Mouse (Mus musculus) forebrain, embryonic 16.5 days (tissue): ENCODE data around the gene Kcng3. TPM values are rescaled to one million over a fixed set of nuclear protein-coding genes. Genes with fewer than 3 reads are reported as not detected.
A peak's percentile ranks its signal among the peaks of the same experiment; 100 is the strongest.

Experiments
- ATAC-seq: fragments of 200-750 bp; cut with Nextera tagmentation; 2 replicates; pipeline ENCODE4 v1.8.0; 2017; ENCODE audit warnings: mild to moderate bottlenecking, moderate library complexity
- H3K27ac ChIP-seq: fragments of 300-500 bp; sonication (generic); 2 replicates; pipeline ENCODE4 v1.5.1; 2014; ENCODE audit warnings: low read length, control low read depth
- H3K27me3 ChIP-seq: fragments of 300-500 bp; sonication (generic); replicated peaks from 2 replicates; pipeline ENCODE4 v1.6.1; 2014; ENCODE audit warnings: low read length; ENCODE audit not compliant: control insufficient read depth, insufficient read depth
- H3K36me3 ChIP-seq: fragments of 300-500 bp; sonication (generic); 2 replicates; pipeline ENCODE4 v1.6.1; 2014; ENCODE audit not compliant: control insufficient read depth, insufficient read depth
- H3K4me1 ChIP-seq: fragments of 300-500 bp; sonication (generic); replicated peaks from 2 replicates; pipeline ENCODE4 v1.6.1; 2014; ENCODE audit warnings: low read length; ENCODE audit not compliant: control insufficient read depth, insufficient read depth
- H3K4me2 ChIP-seq: fragments of 300-500 bp; sonication (generic); 2 replicates; pipeline ENCODE4 v1.6.1; 2014; ENCODE audit warnings: mild to moderate bottlenecking, low read length, control low read depth
- H3K4me3 ChIP-seq: fragments of 300-500 bp; sonication (generic); replicated peaks from 2 replicates; pipeline ENCODE4 v1.5.1; 2014; ENCODE audit warnings: mild to moderate bottlenecking, low read length, control low read depth
- H3K9ac ChIP-seq: fragments of 300-500 bp; sonication (generic); replicated peaks from 2 replicates; pipeline ENCODE4 v1.6.1; 2014; ENCODE audit warnings: low read depth, low read length, control low read depth
- H3K9me3 ChIP-seq: fragments of 300-500 bp; sonication (generic); 2 replicates; pipeline ENCODE4 v1.6.1; 2016; ENCODE audit warnings: low read length; ENCODE audit not compliant: control insufficient read depth
- WGBS: fragments of 180-500 bp; shearing (Covaris S2); extraction: QIAGEN DNeasy Blood & Tissue Kit; methylation state at CpG from one replicate; pipeline ENCODE4 v1.1.7; 2014; 5-methylcytosine and 5-hydroxymethylcytosine counted together
- polyA plus RNA-seq: library from polyadenylated mRNA; unstranded; fragments of >200 nt; fragmentation: Nextera tagmentation; extraction: Ambion mirVana; gene quantifications from 2 replicates; pipeline ENCODE4 v1.2.1, GENCODE M21; 2015

Gene Kcng3
- polyA plus RNA-seq, result 0.07 and 0.14 TPM in 2 replicates

- H3K27me3 ChIP-seq, result peaks cover 45% of the 10 kb centered on the region
- no peaks in the 10 kb centered on the region for H3K36me3 ChIP-seq
- no peaks in the 10 kb centered on the region for H3K9me3 ChIP-seq
- H3K4me1 ChIP-seq, result peaks cover 24% of the 10 kb centered on the region
- peak within 1 kb of the TSS; percentile 82 for H3K4me2 ChIP-seq
- no peak within 1 kb of the TSS for H3K27ac ChIP-seq
- H3K4me3 ChIP-seq, result peak within 1 kb of the TSS; percentile 56
- under 1% methylated on average over 86 of the region's 86 CpGs for WGBS
- peak within 1 kb of the TSS; percentile 55 for H3K9ac ChIP-seq
- peak; percentile 62 for ATAC-seq
Observed at GRCm38 (mm10) chr17:83631783-83632652, at the start of gene Kcng3. TSS of gene Kcng3 (minus strand) at chr17:83631895.

- no peaks in the 10 kb centered on the region for H3K36me3 ChIP-seq
- H3K4me3 ChIP-seq, result no peak overlapping the region
- no peak for ATAC-seq
- 81% methylated on average over 1 of the region's 1 CpGs for WGBS
- H3K27ac ChIP-seq, result no peak overlapping the region
- no peaks in the 10 kb centered on the region for H3K4me1 ChIP-seq
- H3K27me3 ChIP-seq, result no peaks in the 10 kb centered on the region
- no peak overlapping the region for H3K4me2 ChIP-seq
- no peak overlapping the region for H3K9ac ChIP-seq
- H3K9me3 ChIP-seq, result no peaks in the 10 kb centered on the region
Observed at GRCm38 (mm10) chr17:83677370-83677769, 45.7 kb upstream of the Kcng3 start.

- Histone ChIP-seq H3K9me3 (no peaks in the 10 kb centered on the region), H3K27me3 (no peaks in the 10 kb centered on the region), H3K4me2 (no peak overlapping the region), H3K27ac (no peak overlapping the region), H3K4me3 (no peak overlapping the region), H3K4me1 (no peaks in the 10 kb centered on the region), H3K36me3 (no peaks in the 10 kb centered on the region), H3K9ac (no peak overlapping the region)
- no peak for ATAC-seq
- 90% methylated on average over 4 of the region's 4 CpGs for WGBS
Observed at GRCm38 (mm10) chr17:83672685-83673084, 41.0 kb upstream of the Kcng3 start.

GRCm38 (mm10) chr17:83667934-83668690, 36.4 kb upstream of the Kcng3 start:
- Histone ChIP-seq H3K9ac (no peak overlapping the region), H3K36me3 (no peaks in the 10 kb centered on the region), H3K4me1 (no peaks in the 10 kb centered on the region), H3K4me3 (no peak overlapping the region), H3K27ac (no peak overlapping the region), H3K4me2 (no peak overlapping the region), H3K9me3 (no peaks in the 10 kb centered on the region), H3K27me3 (no peaks in the 10 kb centered on the region)
- 94% methylated on average over 3 of the region's 3 CpGs for WGBS
- no peak for ATAC-seq

DNA sequence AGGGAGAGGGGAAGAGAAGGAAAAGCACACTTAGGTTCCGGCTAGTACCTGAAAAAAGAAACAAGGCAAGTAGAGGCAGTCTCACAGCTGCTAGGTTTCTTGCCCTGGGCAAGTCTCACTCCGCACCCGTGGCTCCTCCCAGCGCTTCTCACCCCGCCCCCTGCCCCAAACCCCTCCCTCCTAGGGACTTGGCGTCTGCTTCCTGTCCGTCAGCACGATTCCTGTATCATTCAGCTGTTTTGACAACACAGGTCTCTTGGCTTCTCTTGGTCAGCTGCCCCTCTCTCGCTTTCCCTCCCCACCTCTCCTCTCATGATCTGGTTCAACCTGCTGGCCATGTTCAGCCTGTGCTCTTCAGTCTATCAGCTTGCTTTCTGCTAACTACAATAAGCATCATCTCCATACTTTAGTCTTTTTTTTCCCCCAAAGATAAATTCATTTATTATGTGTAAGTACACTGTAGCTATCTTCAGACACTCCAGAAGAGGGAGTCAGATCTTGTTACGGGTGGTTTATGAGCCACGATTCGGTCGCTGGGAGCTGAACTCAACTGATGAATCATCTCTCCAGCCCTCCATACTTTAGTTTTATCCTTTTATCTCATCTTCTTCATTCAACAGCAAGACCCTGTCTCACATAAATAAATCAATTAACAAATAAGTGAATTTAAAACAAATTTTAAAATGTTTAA, 35.0 kb upstream of the Kcng3 start:
- Histone ChIP-seq H3K4me3 (no peak overlapping the region), H3K9ac (no peak overlapping the region), H3K9me3 (no peaks in the 10 kb centered on the region), H3K27me3 (no peaks in the 10 kb centered on the region), H3K4me1 (no peaks in the 10 kb centered on the region), H3K4me2 (no peak overlapping the region), H3K27ac (no peak overlapping the region), H3K36me3 (no peaks in the 10 kb centered on the region)
- WGBS, result 87% methylated on average over 13 of the region's 13 CpGs
- no peak for ATAC-seq

- Histone ChIP-seq H3K4me3 (no peak overlapping the region), H3K4me1 (no peaks in the 10 kb centered on the region), H3K27ac (no peak overlapping the region), H3K4me2 (no peak overlapping the region), H3K9ac (no peak overlapping the region), H3K36me3 (no peaks in the 10 kb centered on the region), H3K27me3 (no peaks in the 10 kb centered on the region), H3K9me3 (no peaks in the 10 kb centered on the region)
- no peak for ATAC-seq
- WGBS, result 38% methylated on average over 8 of the region's 8 CpGs
Observed at GRCm38 (mm10) chr17:83664761-83665160, 33.1 kb upstream of the Kcng3 start.

- WGBS, result 76% methylated on average over 1 of the region's 1 CpGs
- no peak overlapping the region for H3K27ac ChIP-seq
- ATAC-seq, result no peak
Observed at GRCm38 (mm10) chr17:83658943-83659342, 27.2 kb upstream of the Kcng3 start.

GRCm38 (mm10) chr17:83657375-83657774, 25.7 kb upstream of the Kcng3 start:
- no peak overlapping the region for H3K27ac ChIP-seq
- no peak overlapping the region for H3K9ac ChIP-seq
- no peak overlapping the region for H3K4me3 ChIP-seq
- H3K4me1 ChIP-seq, result no peaks in the 10 kb centered on the region
- WGBS, result 69% methylated on average over 9 of the region's 9 CpGs
- no peaks in the 10 kb centered on the region for H3K36me3 ChIP-seq
- no peaks in the 10 kb centered on the region for H3K9me3 ChIP-seq
- ATAC-seq, result no peak
- no peak overlapping the region for H3K4me2 ChIP-seq
- no peaks in the 10 kb centered on the region for H3K27me3 ChIP-seq

More at GRCm38 (mm10) chr17:83658943-83659342, 27.2 kb upstream of the Kcng3 start:
- H3K9me3 ChIP-seq, result no peaks in the 10 kb centered on the region
- no peak overlapping the region for H3K4me3 ChIP-seq
- no peak overlapping the region for H3K4me2 ChIP-seq
- no peaks in the 10 kb centered on the region for H3K27me3 ChIP-seq
- no peak overlapping the region for H3K9ac ChIP-seq
- H3K36me3 ChIP-seq, result no peaks in the 10 kb centered on the region
- no peaks in the 10 kb centered on the region for H3K4me1 ChIP-seq

- Histone ChIP-seq H3K27ac (no peak overlapping the region), H3K27me3 (no peaks in the 10 kb centered on the region), H3K4me3 (no peak overlapping the region), H3K4me2 (no peak overlapping the region), H3K36me3 (no peaks in the 10 kb centered on the region), H3K9ac (no peak overlapping the region), H3K4me1 (no peaks in the 10 kb centered on the region), H3K9me3 (no peaks in the 10 kb centered on the region)
- ATAC-seq, result no peak
- 90% methylated on average over 3 of the region's 3 CpGs for WGBS
Observed at GRCm38 (mm10) chr17:83655732-83656131, 24.0 kb upstream of the Kcng3 start.
